Mouse (Mus musculus): Measurements from ENCODE around the gene Rasgef1b.

The Rasgef1b gene

GRCm38 (mm10) chr5:99402784-99403183, 326.1 kb downstream of the Rasgef1b start:
- no peak for DNase-seq (ENCODE audit: low spot score in 2 of 2)

- DNase-seq (ENCODE audit: low spot score in 2 of 2): no peak
Observed at GRCm38 (mm10) chr5:99402297-99402696, 326.6 kb downstream of the Rasgef1b start.

- DNase-seq (ENCODE audit: low spot score in 2 of 2): no peak
Observed at GRCm38 (mm10) chr5:99399855-99400626, 328.8 kb downstream of the Rasgef1b start.

- DNase-seq (ENCODE audit: low spot score in 2 of 2): no peak
Observed at GRCm38 (mm10) chr5:99398472-99399070, 330.3 kb downstream of the Rasgef1b start.

- DNase-seq (ENCODE audit: low spot score in 2 of 2): no peak
Observed at GRCm38 (mm10) chr5:99394578-99394977, 334.3 kb downstream of the Rasgef1b start.

- no peak for DNase-seq (ENCODE audit: low spot score in 2 of 2)
Observed at GRCm38 (mm10) chr5:99391525-99391924, 337.3 kb downstream of the Rasgef1b start.

GRCm38 (mm10) chr5:99390776-99391175, 338.1 kb downstream of the Rasgef1b start:
- DNase-seq (ENCODE audit: low spot score in 2 of 2): no peak

- DNase-seq (ENCODE audit: low spot score in 2 of 2): no peak
Observed at GRCm38 (mm10) chr5:99390314-99390713, 338.6 kb downstream of the Rasgef1b start.

GRCm38 (mm10) chr5:99388585-99389250, 340.1 kb downstream of the Rasgef1b start:
- DNase-seq (ENCODE audit: low spot score in 2 of 2): no peak

- DNase-seq (ENCODE audit: low spot score in 2 of 2): no peak
Observed at GRCm38 (mm10) chr5:99388131-99388530, 340.7 kb downstream of the Rasgef1b start.

GRCm38 (mm10) chr5:99387185-99387981, 341.5 kb downstream of the Rasgef1b start:
- no peak for DNase-seq (ENCODE audit: low spot score in 2 of 2)

- no peak for DNase-seq (ENCODE audit: low spot score in 2 of 2)
Observed at GRCm38 (mm10) chr5:99386246-99386845, 342.5 kb downstream of the Rasgef1b start.

- no peak for DNase-seq (ENCODE audit: low spot score in 2 of 2)
Observed at GRCm38 (mm10) chr5:99385737-99386136, 343.1 kb downstream of the Rasgef1b start.

GRCm38 (mm10) chr5:99385090-99385489, 343.8 kb downstream of the Rasgef1b start:
- no peak for DNase-seq (ENCODE audit: low spot score in 2 of 2)

- no peak for DNase-seq (ENCODE audit: low spot score in 2 of 2)
Observed at GRCm38 (mm10) chr5:99383783-99384281, 345.0 kb downstream of the Rasgef1b start.

- DNase-seq (ENCODE audit: low spot score in 2 of 2): no peak
Observed at GRCm38 (mm10) chr5:99382786-99383185, 346.1 kb downstream of the Rasgef1b start.

- no peak for DNase-seq (ENCODE audit: low spot score in 2 of 2)
Observed at GRCm38 (mm10) chr5:99381639-99382038, 347.2 kb downstream of the Rasgef1b start.

GRCm38 (mm10) chr5:99380882-99381281, 348.0 kb downstream of the Rasgef1b start:
- no peak for DNase-seq (ENCODE audit: low spot score in 2 of 2)

GRCm38 (mm10) chr5:99380166-99380565, 348.7 kb downstream of the Rasgef1b start:
- DNase-seq (ENCODE audit: low spot score in 2 of 2): no peak

GRCm38 (mm10) chr5:99378437-99379226, 350.2 kb downstream of the Rasgef1b start:
- DNase-seq (ENCODE audit: low spot score in 2 of 2): no peak

Data from cerebellum, postnatal 4 days (tissue).